Mouse (Mus musculus) MEL (cell line): ENCODE measurements around the gene Cox5b.

ENCODE experiments used
- CHD2 ChIP-seq: IDR thresholded peaks from 2 replicates; pipeline ENCODE4 v1.6.1; 2011; ENCODE audit warnings: low read length, improper control_type of control experiment
- GABPA ChIP-seq: IDR thresholded peaks from 2 replicates; pipeline ENCODE4 v1.6.1; 2012; ENCODE audit warnings: low read depth, mild to moderate bottlenecking, inconsistent platforms, low read length, improper control_type of control experiment, moderate library complexity
- MYB ChIP-seq: IDR thresholded peaks from 2 replicates; pipeline ENCODE4 v1.6.1; 2011; ENCODE audit warnings: mild to moderate bottlenecking, low read depth, low read length, improper control_type of control experiment
- MYC ChIP-seq: IDR thresholded peaks from 2 replicates; pipeline ENCODE4 v1.6.1; 2011; ENCODE audit warnings: low read depth, mild to moderate bottlenecking, low read length, improper control_type of control experiment, moderate library complexity
- POLR2AphosphoS2 ChIP-seq: IDR thresholded peaks from 2 replicates; pipeline ENCODE4 v1.6.1; 2011; ENCODE audit warnings: low read length, improper control_type of control experiment

DNA sequence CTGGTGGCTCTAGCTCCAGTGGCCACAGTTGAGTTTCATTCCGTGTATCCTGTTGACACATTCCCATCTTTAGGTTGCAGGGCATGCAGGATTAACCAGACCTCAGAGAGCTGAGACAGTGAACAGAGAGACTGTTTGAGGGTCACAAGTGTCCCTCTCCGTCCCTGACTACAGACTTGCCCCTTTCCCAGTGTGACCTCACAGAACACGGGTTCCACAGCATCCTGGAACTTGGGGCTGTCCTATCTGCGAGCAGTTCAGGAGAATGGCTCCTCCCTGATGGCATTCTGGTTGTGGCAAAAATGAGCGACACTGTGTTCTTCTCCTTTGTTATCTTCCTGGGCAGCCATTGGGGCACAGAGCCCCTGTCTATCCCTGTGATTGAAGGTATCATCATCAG is 23.1 kb downstream of the Cox5b start, which contains the start of gene Actr1b:
- no peak for TF ChIP-seq CHD2
- TF ChIP-seq MYB: no peak
- TF ChIP-seq MYC: no peak
- TF ChIP-seq POLR2AphosphoS2: no peak
- no peak for TF ChIP-seq GABPA
